Mouse (Mus musculus) urinary bladder, postnatal 25 days (tissue): ENCODE measurements around the gene Adra1b.

Source experiments
- DNase-seq: peaks from one replicate; pipeline ENCODE4 v3.0.0; 2022; ENCODE audit warnings: low spot score

Adra1b gene

GRCm38 (mm10) chr11:43895323-43895722, 5.7 kb downstream of the Adra1b start:
- DNase-seq = no peak

GRCm38 (mm10) chr11:43892546-43892945, 8.5 kb downstream of the Adra1b start:
- no peak for DNase-seq

DNA sequence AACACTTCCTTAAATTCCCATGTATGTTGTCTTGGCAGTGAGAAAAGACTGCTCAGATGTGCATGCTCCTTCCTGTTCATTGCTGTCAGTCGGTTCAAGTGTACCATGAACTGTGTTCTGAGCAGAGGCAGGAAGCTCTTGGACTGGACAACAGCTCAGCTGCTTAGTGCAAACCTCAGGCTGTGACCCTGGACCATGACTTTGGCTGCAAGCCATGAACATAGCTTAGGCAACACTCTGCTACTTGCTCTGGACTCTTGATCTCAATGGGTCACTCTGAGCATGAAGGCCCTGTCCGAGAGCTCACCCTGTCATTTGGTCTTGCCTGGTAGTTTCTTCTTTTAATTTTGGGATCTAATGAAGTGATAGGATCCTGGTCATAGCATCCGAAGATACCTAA, 9.6 kb downstream of the Adra1b start:
- DNase-seq = no peak

DNA sequence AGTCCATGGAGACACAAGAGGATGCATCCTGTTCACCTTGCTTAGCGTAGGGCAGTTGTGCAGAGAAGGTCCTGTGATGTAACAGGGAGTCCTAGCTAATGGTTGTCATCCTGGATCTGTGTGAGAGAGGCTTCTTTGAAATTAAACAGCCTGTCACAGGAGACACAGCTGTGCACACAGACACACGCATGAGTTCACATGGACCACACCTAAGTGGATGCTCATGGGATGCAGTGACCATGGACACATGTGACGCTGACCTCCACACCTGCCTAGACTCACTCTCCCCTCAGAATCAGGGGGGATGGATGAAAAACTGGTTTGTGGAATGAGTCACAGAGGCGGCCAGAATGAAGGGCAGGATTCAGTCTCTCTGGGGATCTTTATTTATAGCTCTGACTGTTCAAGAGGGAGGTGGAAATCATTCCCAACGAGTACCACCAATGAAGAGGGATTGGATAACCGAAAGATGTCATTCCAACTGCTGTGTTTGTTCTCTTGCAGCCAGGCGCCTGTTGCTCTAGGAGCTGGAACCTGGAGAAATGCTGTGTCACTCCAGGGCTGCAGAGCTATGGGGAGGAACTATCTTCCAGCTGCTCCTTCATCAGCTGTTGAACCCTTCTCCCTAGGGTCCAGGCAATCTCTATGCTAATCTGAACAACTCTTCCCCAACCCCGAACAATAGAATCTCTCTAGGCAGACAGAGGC, 11.6 kb downstream of the Adra1b start:
- DNase-seq = no peak

DNA sequence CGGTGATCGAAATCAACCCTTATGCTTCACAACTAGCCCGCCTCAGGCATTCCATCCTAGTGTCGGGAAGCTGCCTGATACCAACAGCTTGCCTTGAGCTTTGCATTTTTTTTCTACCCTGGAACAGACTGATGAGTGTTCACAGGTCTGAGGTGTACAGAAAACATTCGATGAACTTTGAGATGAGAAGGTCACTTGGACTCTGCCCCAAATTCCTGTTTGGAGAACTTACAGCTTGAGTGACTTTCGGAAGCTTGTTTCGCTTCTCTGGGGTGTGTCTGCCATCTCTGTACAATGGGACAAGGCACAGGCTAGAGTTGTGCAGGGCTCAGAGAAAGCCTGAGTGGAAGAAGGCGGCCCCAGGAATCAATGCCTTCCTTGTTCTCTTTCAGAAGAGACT, 12.3 kb downstream of the Adra1b start:
- no peak for DNase-seq

DNA sequence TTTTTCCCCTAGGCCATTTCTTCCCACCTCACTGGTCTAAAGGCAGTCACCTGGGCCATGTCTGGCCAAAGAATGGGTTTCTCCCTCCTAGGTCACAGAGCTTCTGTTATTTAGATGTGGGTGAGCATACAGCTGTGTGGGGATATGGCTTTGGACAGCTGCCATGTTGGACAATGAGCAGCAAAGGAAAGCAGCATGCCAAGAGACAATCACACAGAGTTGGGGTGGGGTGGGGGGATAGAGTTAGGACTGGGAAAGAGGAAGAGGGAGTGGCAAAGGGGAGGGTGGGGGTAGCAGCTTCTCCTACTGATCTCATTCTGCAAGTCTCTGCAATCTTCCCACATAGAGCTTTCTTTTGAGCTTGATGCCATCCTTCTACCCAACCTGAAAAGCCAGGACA, 13.4 kb downstream of the Adra1b start:
- DNase-seq = no peak

GRCm38 (mm10) chr11:43884521-43884920, 16.5 kb downstream of the Adra1b start:
- no peak for DNase-seq

DNA sequence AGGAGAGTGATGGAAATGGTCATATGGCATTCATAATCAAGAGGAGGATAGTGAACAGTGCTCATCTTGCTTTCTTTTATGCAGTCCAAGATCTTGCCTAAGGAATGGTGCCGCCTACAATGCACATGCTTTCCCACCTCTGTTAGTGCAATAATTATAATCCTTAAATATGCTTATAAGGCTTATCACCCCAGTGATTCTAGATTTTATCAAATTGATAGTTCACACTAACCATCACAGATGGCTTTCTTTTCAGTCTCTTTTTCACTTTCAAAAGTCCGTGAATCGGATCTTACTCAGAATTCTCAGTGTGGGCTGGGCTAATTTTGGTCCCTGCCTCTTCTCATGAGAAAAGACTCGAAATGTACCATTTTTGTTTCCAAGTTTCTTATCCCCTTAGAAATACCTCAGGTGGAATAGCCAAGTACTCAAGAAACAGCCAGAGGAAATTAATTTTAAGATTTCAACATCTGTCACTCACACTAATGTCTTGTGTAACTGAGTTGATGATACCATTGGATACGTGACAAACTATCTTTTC, 17.3 kb downstream of the Adra1b start:
- DNase-seq = no peak

- DNase-seq = no peak
These were observed 23.8 kb downstream of the Adra1b start for GRCm38 (mm10) chr11:43877211-43877610.

DNA sequence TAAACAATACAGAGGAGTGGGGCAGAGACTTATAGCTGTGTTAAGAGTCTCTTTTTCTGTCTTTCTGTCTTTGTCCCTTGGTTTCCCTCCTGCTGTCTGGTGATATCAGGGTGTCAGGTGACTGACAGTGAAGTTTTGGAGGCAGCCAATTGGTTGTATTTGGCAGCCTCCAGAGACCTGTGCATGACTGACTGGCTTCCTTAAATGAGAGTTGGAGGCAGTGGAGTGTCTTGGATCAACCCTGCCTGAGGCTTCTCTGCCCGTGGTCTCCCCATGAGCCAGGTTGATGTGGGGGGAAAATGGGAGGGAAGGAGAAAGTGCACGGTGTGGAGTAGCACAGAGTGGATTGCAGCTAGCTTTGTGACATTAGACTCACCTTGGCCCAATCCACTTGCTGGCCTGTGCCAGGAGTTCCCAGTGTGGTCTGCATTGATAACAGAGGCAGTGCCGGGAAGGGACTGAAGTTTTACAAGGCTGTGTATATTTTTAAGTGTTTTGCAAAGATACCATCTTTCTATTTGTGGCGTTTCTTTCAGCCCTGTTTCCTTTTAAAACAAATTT, 33.2 kb downstream of the Adra1b start:
- no peak for DNase-seq

- DNase-seq = no peak
These were observed 35.5 kb downstream of the Adra1b start for GRCm38 (mm10) chr11:43865298-43866165.

DNA sequence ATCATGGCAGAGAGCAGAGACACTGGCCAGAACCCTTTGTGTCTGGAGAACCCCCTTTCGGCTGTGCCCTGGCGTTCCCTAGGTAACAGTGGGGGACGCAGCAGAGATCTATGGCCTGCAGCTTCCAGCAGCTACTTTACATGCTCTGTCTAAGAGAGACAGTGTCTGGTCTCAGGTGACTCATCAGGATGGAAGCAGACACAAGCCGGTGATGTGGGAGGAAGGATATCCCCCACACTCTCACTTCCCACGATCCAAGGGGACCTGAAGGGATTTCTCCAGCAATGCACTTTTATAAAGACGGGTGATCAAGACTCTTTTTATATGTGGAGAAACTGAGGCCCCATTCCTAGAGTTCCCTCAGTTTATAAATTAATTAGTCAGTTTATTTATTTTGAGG, 48.0 kb downstream of the Adra1b start:
- DNase-seq = no peak

DNA sequence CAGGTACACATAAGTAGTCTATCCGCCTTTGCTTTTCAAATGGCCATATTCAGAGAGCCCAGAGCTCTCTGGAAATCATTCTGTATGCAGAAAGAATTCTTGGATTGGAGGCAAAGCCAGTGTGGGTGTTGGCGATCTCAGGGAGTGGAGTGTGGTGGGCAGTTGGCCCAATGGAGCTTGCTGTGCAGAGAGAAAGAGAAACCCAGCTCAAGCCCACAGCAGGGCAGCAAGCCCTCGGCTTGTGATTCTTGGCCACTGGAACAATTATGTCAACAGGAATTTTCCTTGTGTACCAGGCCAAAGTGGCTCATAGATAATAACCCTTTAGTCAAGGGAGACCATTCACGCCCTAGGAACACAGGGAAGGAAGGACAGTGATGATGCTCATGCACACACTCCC, 53.0 kb downstream of the Adra1b start:
- no peak for DNase-seq

DNA sequence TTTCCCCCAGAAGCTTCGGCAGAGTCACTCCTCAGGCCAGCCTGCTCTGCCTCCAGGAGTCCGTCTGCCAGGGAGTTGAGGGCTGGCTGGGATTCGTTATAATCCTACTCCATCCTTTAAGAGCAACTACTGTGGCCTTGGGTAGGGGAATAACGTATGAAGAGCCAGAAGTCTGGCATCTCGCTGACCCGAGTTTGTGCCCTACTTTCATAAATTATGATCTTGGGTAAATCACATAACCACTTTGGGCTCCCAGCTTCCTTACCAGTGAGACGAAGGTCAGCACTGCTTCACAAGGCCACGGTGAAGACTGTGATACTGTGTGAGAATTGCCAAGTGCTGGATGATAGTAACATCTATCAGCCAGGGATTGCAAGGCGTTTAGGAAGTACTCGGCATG, 59.4 kb downstream of the Adra1b start:
- DNase-seq = no peak

- DNase-seq = no peak
These were observed 60.5 kb downstream of the Adra1b start for GRCm38 (mm10) chr11:43840491-43840890.

DNA sequence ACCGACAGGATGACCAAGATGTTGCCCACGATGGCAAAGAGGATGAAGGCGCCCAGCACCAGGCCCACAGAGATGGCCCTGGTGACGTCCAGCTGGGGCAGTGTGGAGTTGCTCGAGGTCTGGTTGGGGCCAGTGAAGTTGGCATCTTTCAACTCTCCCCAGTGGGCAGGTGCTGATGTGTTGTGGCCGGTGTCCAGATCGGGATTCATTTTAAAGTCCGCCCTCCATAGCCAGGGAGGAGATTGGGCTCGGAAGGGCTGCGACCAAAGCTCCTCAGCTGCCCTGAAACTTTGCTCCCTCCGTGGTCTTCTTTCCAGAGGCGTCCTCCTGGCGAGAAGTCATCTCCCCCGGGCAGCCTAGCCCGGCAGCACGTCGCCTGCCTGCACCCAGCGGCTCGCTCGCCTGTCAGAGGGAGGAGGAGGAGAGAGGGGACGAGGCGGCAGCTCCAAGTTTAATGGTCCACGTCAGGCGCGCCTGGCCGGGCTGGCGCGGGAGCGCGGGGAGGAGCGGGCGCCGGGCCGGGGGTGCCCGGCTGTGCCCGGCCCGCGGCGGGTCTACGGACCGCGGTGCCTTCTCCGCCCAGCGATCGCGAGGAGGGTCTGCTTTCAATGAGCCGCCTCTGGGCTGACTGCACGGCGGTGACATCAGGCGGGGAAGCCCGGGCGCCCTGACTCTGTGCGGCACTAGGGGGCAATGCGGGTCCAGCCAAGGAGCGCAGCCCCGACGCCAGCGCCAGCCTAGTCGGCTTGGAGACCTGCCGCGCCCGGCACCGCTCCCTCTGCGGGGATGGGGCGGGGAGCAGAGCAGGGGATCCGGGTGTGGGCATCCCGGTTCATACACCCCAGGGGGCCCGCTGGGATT, 64.9 kb downstream of the Adra1b start:
- DNase-seq = peak; percentile 79

DNA sequence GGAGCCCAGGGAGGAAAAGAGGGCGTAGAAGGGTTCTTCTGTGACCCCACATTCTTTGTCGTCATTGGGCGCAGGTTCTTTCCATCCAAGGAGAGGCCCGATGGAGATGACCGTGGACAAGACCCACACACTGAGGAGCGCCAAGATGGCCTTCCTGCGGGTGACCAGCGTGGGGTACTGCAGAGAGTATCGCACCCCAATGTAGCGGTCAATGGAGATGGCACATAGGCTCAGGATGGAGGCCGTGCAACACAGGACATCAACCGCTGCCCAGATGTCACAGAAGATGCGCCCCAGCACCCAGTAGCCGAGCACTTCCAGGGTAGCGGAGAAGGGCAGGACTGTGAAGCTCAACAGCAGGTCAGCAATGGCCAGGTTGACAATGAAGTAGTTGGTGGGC, 65.6 kb downstream of the Adra1b start:
- DNase-seq = no peak

GRCm38 (mm10) chr11:43834531-43834930, 66.5 kb downstream of the Adra1b start:
- DNase-seq = no peak

GRCm38 (mm10) chr11:43831530-43831929, 69.5 kb downstream of the Adra1b start:
- DNase-seq = no peak

DNA sequence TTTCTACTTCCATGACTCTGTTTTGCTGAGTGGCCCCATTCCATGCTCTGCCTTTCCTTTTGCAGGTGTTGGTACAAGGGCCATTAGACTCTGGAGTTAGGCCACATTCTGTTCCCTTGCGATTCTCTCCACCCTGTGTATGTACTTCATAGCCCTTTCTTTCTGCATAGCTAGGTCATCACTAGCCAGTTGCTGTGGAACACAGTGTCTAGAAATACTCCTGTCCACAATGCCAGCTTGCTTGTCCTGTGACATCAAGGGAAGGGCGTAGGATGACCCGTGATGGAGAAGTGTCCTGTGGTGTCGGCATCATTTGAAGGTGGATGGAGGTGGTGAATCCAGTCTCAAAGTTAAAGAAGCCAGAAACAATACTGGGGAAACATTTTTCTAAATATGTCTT, 74.2 kb downstream of the Adra1b start:
- no peak for DNase-seq

DNA sequence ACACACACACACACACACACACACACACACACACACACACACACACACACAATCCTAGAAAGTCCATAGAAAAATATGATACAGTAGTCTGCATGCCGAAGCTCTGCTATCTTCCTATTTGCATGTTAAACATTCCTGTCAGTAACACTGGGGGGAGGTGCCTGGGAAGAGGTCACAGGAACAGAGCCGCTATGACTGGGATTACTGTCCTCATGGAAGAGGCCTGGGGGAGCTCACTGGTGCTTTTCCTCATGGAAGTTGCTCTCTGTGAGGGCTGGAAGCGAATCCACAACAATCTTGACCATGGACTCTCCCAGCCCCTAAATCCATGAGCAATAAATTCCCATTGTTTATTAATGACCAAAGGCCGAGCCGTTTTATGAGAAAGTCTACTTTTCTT, 77.7 kb downstream of the Adra1b start:
- no peak for DNase-seq
